Mouse (Mus musculus): ENCODE measurements around the gene Bmf. TPM values are rescaled to one million over a fixed set of nuclear protein-coding genes. Genes with fewer than 3 reads are reported as not detected.

Gene Bmf
- polyA plus RNA-seq, 1 experiment from 2014 or later = 4.9 TPM

DNA sequence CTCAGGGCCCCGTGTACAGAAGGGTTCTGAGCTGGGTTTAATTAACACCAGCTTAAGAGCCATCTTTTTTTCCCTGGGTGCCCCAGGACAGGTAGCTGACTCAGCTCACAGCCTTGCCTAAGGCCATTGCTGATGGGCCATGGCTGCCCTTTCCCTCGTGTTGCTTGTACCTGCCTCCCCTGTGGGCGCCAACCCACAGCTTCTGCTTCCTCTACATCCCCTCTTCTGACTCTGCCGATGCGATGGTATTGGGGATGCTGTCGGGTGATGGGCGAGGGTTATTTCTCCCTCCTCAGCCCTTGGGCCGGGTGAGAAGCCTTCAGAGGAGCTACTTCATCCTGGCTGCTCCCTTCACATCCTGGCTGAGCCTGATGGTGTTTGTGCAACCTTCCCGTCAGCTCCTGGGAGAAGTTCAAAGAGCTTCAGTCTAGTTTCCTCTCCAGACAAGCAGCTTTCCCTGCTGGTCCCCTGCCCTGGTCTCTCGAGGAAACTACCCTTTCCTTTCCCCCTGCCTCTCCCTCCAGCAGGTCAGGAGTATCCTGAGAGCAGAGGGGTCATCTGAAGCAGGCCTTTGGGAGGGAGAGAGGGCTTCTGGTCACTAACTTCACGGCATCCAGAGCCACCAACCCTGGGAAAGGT lies 37.6 kb downstream of the Bmf start:
- no peak for ATAC-seq (ENCODE audit: low FRiP score)
- H3K4me2 ChIP-seq (replicated peaks; ENCODE audit: low read depth, low read length) = no peak overlapping the region
- no peak overlapping the region for H3K27ac ChIP-seq (ENCODE audit: low read depth, low read length)
- 61% methylated on average over 11 of the region's 11 CpGs for WGBS
- H3K4me3 ChIP-seq (ENCODE audit: low read depth, low read length) = no peak overlapping the region
- H3K4me1 ChIP-seq (replicated peaks; ENCODE audit: control insufficient read depth, insufficient read depth, low read length) = peaks cover 8% of the 10 kb centered on the region
- H3K36me3 ChIP-seq (ENCODE audit: control insufficient read depth, insufficient read depth, low read length) = no peaks in the 10 kb centered on the region
- no peak overlapping the region for H3K9ac ChIP-seq (ENCODE audit: low read depth, low read length)
- H3K27me3 ChIP-seq (ENCODE audit: control insufficient read depth, insufficient read depth, low read length) = no peaks in the 10 kb centered on the region
- no peaks in the 10 kb centered on the region for H3K9me3 ChIP-seq (ENCODE audit: control insufficient read depth, low read length)
- no peak for DNase-seq (ENCODE audit: low spot score)

DNA sequence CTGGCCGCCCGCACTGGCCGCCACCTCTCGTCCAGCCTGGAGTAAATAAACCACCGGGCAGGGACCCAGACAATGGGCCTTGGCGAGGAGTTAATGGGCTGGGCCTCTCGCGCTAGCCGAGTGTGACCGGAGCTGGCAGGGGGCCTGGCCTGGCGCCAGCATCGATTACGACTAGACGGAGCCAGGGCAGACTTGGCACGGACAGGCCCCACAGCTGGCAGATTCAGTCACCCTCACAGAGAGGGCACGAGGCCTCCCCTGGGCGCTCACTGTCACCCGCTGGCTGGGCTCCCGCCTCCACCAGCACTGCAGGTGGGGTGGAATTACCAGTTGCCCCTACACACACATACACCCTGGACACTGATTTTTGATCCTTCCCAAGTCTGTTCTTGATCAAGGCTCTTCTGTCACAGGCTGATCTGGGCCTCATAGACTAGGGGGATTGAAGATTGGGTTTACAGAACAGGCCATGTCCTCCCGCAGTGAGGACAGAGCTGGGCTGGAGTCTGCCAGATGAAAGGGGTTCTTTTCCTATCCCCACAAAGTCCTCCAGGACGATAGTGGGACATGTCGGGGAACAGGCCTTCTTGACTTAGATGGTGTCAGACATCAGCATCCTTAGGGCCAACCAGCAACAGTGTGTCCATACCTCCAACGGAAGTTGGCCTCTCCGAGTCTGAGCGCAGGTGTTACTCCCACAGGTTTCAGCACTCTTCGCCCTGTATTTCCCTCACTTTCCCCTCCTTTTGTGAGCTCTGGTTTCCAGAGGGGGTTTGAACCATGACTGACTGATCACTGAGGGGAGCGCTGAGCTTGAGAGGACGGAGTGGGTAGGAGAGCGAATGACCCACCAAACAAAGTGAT lies 38.8 kb downstream of the Bmf start:
- peak overlapping the region; percentile 53 for H3K9ac ChIP-seq (ENCODE audit: low read depth, low read length)
- H3K36me3 ChIP-seq (ENCODE audit: control insufficient read depth, insufficient read depth, low read length) = no peaks in the 10 kb centered on the region
- H3K27me3 ChIP-seq (ENCODE audit: control insufficient read depth, insufficient read depth, low read length) = no peaks in the 10 kb centered on the region
- ATAC-seq (ENCODE audit: low FRiP score) = peak; percentile 91
- H3K9me3 ChIP-seq (ENCODE audit: control insufficient read depth, low read length) = no peaks in the 10 kb centered on the region
- 27% methylated on average over 29 of the region's 29 CpGs for WGBS
- peak overlapping the region; percentile 30 for H3K4me2 ChIP-seq (replicated peaks; ENCODE audit: low read depth, low read length)
- peak overlapping the region; percentile 75 for H3K27ac ChIP-seq (ENCODE audit: low read depth, low read length)
- H3K4me1 ChIP-seq (replicated peaks; ENCODE audit: control insufficient read depth, insufficient read depth, low read length) = peaks cover 8% of the 10 kb centered on the region
- DNase-seq (ENCODE audit: low spot score) = peak; percentile 82
- H3K4me3 ChIP-seq (ENCODE audit: low read depth, low read length) = no peak overlapping the region

DNA sequence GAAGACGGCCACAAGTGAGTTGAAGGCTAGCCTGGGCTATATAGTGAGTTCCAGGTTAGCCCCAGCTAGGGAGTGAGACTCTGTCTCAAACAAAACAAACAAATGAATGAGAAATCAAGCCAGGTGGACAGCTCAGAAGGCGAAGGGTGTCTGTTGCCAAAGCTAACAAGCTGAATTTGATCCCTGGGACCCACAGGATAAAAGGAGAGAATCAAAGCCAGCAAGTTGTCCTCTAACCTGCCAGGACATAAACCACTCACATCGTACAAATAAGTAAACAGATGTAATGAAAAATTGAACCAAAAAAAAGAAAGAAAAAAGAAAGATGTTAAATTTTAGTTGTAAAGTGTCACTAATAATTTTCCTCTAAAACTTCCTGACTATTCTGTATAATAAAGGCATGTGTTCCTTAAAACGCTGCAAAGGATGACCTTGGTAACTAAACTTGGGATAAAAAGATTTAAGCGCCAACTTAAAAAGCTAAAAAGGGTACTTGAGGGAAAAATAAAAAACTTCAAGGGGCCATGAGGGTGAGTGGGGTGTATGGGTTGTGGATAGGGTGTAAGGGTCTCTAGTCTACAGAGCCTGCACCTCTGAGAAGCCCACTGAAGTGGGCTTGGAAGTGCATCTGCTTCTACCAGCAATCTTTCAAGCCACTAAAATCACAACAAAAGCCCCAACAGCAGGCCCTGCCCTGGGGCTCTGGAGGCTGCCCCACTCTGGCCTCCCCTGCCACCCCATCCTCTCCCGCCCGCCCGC lies 39.6 kb downstream of the Bmf start:
- Histone ChIP-seq H3K4me2 (replicated peaks; ENCODE audit: low read depth, low read length) (peak overlapping the region; percentile 30), H3K9me3 (ENCODE audit: control insufficient read depth, low read length) (no peaks in the 10 kb centered on the region), H3K4me3 (ENCODE audit: low read depth, low read length) (no peak overlapping the region), H3K36me3 (ENCODE audit: control insufficient read depth, insufficient read depth, low read length) (no peaks in the 10 kb centered on the region), H3K4me1 (replicated peaks; ENCODE audit: control insufficient read depth, insufficient read depth, low read length) (peaks cover 8% of the 10 kb centered on the region), H3K27ac (ENCODE audit: low read depth, low read length) (peak overlapping the region; percentile 75), H3K27me3 (ENCODE audit: control insufficient read depth, insufficient read depth, low read length) (no peaks in the 10 kb centered on the region), H3K9ac (ENCODE audit: low read depth, low read length) (peak overlapping the region; percentile 53)
- 51% methylated on average over 8 of the region's 8 CpGs for WGBS
- DNase-seq (ENCODE audit: low spot score) (no peak), ATAC-seq (ENCODE audit: low FRiP score) (no peak; the same call in 1 of the 2 replicates)

DNA sequence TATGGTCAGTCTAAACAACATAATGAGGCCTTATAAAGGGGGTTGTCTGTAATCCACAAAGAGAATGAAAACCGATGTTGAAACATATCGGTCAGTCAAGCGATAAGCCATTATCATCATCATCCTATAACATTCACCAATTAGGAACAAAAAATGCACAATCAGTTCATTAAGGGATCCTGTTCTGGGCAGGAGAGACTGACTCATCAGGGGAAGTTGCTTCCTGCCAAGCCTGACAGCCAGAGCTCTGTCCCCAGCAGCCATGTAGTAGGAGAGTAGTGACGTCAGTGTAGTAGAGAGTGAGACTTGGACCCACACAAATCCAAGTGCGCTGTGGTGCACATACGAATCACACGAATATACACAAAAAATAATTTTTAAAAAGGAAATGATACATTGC lies 42.4 kb downstream of the Bmf start:
- no peak overlapping the region for H3K27ac ChIP-seq (ENCODE audit: low read depth, low read length)
- peaks cover 8% of the 10 kb centered on the region for H3K4me1 ChIP-seq (replicated peaks; ENCODE audit: control insufficient read depth, insufficient read depth, low read length)
- ATAC-seq (ENCODE audit: low FRiP score) = no peak
- H3K9ac ChIP-seq (ENCODE audit: low read depth, low read length) = no peak overlapping the region
- DNase-seq (ENCODE audit: low spot score) = no peak
- H3K4me2 ChIP-seq (replicated peaks; ENCODE audit: low read depth, low read length) = no peak overlapping the region
- H3K36me3 ChIP-seq (ENCODE audit: control insufficient read depth, insufficient read depth, low read length) = no peaks in the 10 kb centered on the region
- H3K4me3 ChIP-seq (ENCODE audit: low read depth, low read length) = no peak overlapping the region
- WGBS = 93% methylated on average over 7 of the region's 7 CpGs
- H3K27me3 ChIP-seq (ENCODE audit: control insufficient read depth, insufficient read depth, low read length) = no peaks in the 10 kb centered on the region
- no peaks in the 10 kb centered on the region for H3K9me3 ChIP-seq (ENCODE audit: control insufficient read depth, low read length)

DNA sequence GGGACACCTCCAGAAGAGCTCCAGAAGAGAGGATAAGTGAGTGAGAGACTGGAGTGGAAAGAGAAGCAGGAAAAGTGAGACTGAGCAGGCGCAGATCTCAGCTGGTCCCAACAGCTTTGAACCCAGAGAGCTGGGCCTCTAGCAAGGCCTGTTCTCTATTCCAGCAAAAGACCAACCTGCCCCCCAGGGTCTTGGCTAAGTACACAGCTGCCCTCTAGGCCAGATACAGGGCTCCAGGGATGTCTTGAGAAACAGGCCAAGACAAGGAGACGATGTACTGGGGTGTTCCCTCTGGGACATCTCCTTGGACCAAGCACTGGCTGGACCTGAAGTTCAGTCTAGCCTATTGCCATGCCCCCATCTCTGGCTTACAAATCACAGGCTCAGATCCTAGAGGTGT lies 49.3 kb downstream of the Bmf start:
- Histone ChIP-seq H3K27me3 (ENCODE audit: control insufficient read depth, insufficient read depth, low read length) (no peaks in the 10 kb centered on the region), H3K9me3 (ENCODE audit: control insufficient read depth, low read length) (no peaks in the 10 kb centered on the region), H3K4me3 (ENCODE audit: low read depth, low read length) (no peak overlapping the region), H3K4me1 (replicated peaks; ENCODE audit: control insufficient read depth, insufficient read depth, low read length) (peaks cover 2% of the 10 kb centered on the region; the same call in 1 of the 2 replicates), H3K27ac (ENCODE audit: low read depth, low read length) (no peak overlapping the region), H3K9ac (ENCODE audit: low read depth, low read length) (no peak overlapping the region), H3K36me3 (ENCODE audit: control insufficient read depth, insufficient read depth, low read length) (no peaks in the 10 kb centered on the region), H3K4me2 (replicated peaks; ENCODE audit: low read depth, low read length) (no peak overlapping the region)
- DNase-seq (ENCODE audit: low spot score) (no peak), ATAC-seq (ENCODE audit: low FRiP score) (no peak)
- WGBS = 86% methylated on average over 2 of the region's 2 CpGs

DNA sequence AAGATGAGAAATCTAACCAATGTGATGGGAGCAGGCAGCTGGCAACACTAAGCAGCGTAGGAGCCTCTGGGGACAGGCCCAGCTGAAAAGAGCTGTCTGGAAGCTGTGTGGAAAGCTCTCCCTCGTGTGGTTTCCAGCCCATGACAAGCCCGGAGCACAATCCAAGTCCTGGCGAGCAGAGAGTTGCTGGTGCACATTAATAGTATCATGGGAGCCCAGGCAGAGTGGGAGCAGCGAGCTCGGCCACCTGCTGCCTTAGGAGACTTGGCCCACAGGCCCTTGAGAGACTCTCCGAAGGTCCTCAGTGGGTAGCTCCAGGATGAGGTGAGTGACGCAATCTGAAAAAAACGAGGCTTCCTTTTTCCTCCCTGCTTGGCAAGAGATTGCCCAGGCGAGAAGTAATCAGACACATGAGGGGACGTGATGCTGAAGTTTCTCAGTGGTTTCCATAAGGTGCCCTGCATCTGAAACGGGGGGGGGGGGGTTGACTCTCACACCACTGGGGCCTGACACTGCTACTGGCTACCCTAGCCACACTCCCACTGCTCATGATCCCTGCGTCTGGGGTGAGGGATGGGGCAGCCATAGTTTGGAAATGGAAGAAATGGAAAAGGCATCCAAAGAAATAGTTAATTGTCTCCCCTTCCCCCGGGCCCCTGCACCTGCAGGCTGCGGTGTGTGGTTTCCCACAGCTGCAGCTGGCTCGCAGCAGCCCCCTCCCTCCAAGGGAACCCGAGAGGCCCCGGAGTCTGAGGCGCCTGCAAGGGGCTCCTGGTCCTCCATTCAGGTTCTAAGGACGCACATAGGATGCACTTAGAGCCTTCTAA lies 50.1 kb downstream of the Bmf start:
- no peak overlapping the region for H3K4me2 ChIP-seq (replicated peaks; ENCODE audit: low read depth, low read length)
- H3K27me3 ChIP-seq (ENCODE audit: control insufficient read depth, insufficient read depth, low read length) = no peaks in the 10 kb centered on the region
- WGBS = 54% methylated on average over 20 of the region's 20 CpGs
- H3K36me3 ChIP-seq (ENCODE audit: control insufficient read depth, insufficient read depth, low read length) = no peaks in the 10 kb centered on the region
- no peaks in the 10 kb centered on the region for H3K9me3 ChIP-seq (ENCODE audit: control insufficient read depth, low read length)
- ATAC-seq (ENCODE audit: low FRiP score) (peak; percentile 40; the same call in 1 of the 2 replicates), DNase-seq (ENCODE audit: low spot score) (no peak)
- H3K9ac ChIP-seq (ENCODE audit: low read depth, low read length) = no peak overlapping the region
- H3K4me1 ChIP-seq (replicated peaks; ENCODE audit: control insufficient read depth, insufficient read depth, low read length) = peaks cover 2% of the 10 kb centered on the region; the same call in 1 of the 2 replicates
- H3K27ac ChIP-seq (ENCODE audit: low read depth, low read length) = no peak overlapping the region
- no peak overlapping the region for H3K4me3 ChIP-seq (ENCODE audit: low read depth, low read length)

DNA sequence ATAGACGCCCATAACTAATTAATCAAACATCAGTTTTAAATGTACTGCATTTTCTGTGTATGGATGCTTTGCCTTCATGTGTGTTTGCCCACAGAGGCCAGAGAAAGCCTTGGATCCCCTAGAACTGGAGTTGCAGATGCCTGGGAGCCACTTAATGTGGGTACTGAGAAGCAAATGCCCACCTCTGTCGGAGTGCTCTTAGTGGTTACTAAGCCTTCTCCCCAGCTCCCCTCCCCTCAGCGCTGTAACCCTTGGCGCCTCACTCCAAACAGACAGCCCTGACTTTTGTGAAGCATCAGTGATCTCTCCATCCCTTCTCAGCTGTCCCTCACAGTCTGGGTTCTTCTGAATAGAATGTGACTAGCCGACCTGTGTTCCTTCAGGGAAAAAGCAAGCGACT lies 51.0 kb downstream of the Bmf start:
- 87% methylated on average over 6 of the region's 6 CpGs for WGBS
- Histone ChIP-seq H3K4me2 (replicated peaks; ENCODE audit: low read depth, low read length) (no peak overlapping the region), H3K27ac (ENCODE audit: low read depth, low read length) (no peak overlapping the region), H3K9ac (ENCODE audit: low read depth, low read length) (no peak overlapping the region), H3K4me1 (replicated peaks; ENCODE audit: control insufficient read depth, insufficient read depth, low read length) (peaks cover 2% of the 10 kb centered on the region; the same call in 1 of the 2 replicates), H3K9me3 (ENCODE audit: control insufficient read depth, low read length) (no peaks in the 10 kb centered on the region), H3K36me3 (ENCODE audit: control insufficient read depth, insufficient read depth, low read length) (no peaks in the 10 kb centered on the region), H3K27me3 (ENCODE audit: control insufficient read depth, insufficient read depth, low read length) (no peaks in the 10 kb centered on the region), H3K4me3 (ENCODE audit: low read depth, low read length) (no peak overlapping the region)
- ATAC-seq (ENCODE audit: low FRiP score) (no peak), DNase-seq (ENCODE audit: low spot score) (no peak)

DNA sequence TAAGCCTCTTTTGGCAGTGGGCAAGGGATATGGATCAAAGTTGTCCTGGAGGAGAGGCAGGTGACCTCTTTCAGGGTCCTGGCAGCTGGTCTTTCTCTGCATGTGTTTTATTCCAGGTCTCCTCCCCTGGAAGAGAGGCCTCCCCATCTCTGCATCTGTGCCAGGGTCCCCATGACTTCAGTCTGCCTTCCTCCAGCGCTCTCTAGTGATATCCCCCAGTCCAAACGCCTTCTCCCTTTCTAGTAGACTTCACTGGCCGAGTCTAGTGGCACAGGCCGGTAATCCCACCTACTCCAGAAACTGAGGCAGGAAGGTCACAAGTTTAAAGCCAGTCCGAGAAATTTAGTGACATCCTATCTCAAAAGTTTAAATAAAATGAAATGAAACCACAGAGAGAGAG lies 51.6 kb downstream of the Bmf start:
- H3K9me3 ChIP-seq (ENCODE audit: control insufficient read depth, low read length) = no peaks in the 10 kb centered on the region
- no peak for DNase-seq (ENCODE audit: low spot score)
- H3K27me3 ChIP-seq (ENCODE audit: control insufficient read depth, insufficient read depth, low read length) = no peaks in the 10 kb centered on the region
- no peak overlapping the region for H3K4me2 ChIP-seq (replicated peaks; ENCODE audit: low read depth, low read length)
- peaks cover 2% of the 10 kb centered on the region; the same call in 1 of the 2 replicates for H3K4me1 ChIP-seq (replicated peaks; ENCODE audit: control insufficient read depth, insufficient read depth, low read length)
- no peak for ATAC-seq (ENCODE audit: low FRiP score)
- H3K36me3 ChIP-seq (ENCODE audit: control insufficient read depth, insufficient read depth, low read length) = no peaks in the 10 kb centered on the region
- WGBS = 79% methylated on average over 5 of the region's 5 CpGs
- H3K4me3 ChIP-seq (ENCODE audit: low read depth, low read length) = no peak overlapping the region
- no peak overlapping the region for H3K27ac ChIP-seq (ENCODE audit: low read depth, low read length)
- no peak overlapping the region for H3K9ac ChIP-seq (ENCODE audit: low read depth, low read length)
